Mouse (Mus musculus) MEL-GATA-1-ER (cell line): ENCODE measurements at regions not wholly inside any gene's neighbourhood (a gene's known extent, or its start where the extent isn't known, plus 50 kb on each side); places are given as distances from the start of the nearest gene placed in this dataset.

ENCODE experiments used
- DNase-seq: peaks from one replicate; pipeline ENCODE4 v3.0.0-alpha.2; 2012; ENCODE audit warnings: low read depth; ENCODE audit errors: extremely low read depth

GRCm38 (mm10) chr13:115673729-115674128, 572.0 kb upstream of the Itga1 start:
- DNase-seq = no peak

- DNase-seq = no peak
Observed at GRCm38 (mm10) chr13:115671685-115672084, 569.9 kb upstream of the Itga1 start.

- no peak for DNase-seq
Observed at GRCm38 (mm10) chr13:115669516-115669915, 567.8 kb upstream of the Itga1 start.

GRCm38 (mm10) chr13:115655134-115655533, 553.4 kb upstream of the Itga1 start:
- no peak for DNase-seq

- no peak for DNase-seq
Observed at GRCm38 (mm10) chr13:115652935-115653334, 551.2 kb upstream of the Itga1 start.

GRCm38 (mm10) chr13:115652352-115652751, 550.6 kb upstream of the Itga1 start:
- no peak for DNase-seq

- DNase-seq = no peak
Observed at GRCm38 (mm10) chr13:115631410-115632105, 529.8 kb upstream of the Itga1 start.

- no peak for DNase-seq
Observed at GRCm38 (mm10) chr13:115630603-115631002, 528.8 kb upstream of the Itga1 start.

- DNase-seq = no peak
Observed at GRCm38 (mm10) chr13:115613174-115613573, 511.4 kb upstream of the Itga1 start.

- no peak for DNase-seq
Observed at GRCm38 (mm10) chr13:115606441-115606840, 504.7 kb upstream of the Itga1 start.

GRCm38 (mm10) chr13:115595126-115595671, 493.4 kb upstream of the Itga1 start:
- DNase-seq = no peak

- no peak for DNase-seq
Observed at GRCm38 (mm10) chr13:115575967-115576366, 474.2 kb upstream of the Itga1 start.

- no peak for DNase-seq
Observed at GRCm38 (mm10) chr13:115575052-115575891, 473.5 kb upstream of the Itga1 start.

- no peak for DNase-seq
Observed at GRCm38 (mm10) chr13:115541167-115541566, 439.4 kb upstream of the Itga1 start.

GRCm38 (mm10) chr13:115535900-115536299, 434.1 kb upstream of the Itga1 start:
- DNase-seq = no peak

GRCm38 (mm10) chr13:115513914-115514313, 412.1 kb upstream of the Itga1 start:
- DNase-seq = no peak

GRCm38 (mm10) chr13:115512214-115512613, 410.4 kb upstream of the Itga1 start:
- no peak for DNase-seq

GRCm38 (mm10) chr13:115508646-115509045, 406.9 kb upstream of the Itga1 start:
- no peak for DNase-seq

- no peak for DNase-seq
Observed at GRCm38 (mm10) chr13:115494399-115494798, 392.6 kb upstream of the Itga1 start.

GRCm38 (mm10) chr13:115475861-115476260, 374.1 kb upstream of the Itga1 start:
- DNase-seq = no peak

- DNase-seq = no peak
Observed at GRCm38 (mm10) chr13:115465689-115466088, 363.9 kb upstream of the Itga1 start.

GRCm38 (mm10) chr13:115451244-115451643, 349.5 kb upstream of the Itga1 start:
- DNase-seq = peak; percentile 11
